In the genomic region with DNA sequence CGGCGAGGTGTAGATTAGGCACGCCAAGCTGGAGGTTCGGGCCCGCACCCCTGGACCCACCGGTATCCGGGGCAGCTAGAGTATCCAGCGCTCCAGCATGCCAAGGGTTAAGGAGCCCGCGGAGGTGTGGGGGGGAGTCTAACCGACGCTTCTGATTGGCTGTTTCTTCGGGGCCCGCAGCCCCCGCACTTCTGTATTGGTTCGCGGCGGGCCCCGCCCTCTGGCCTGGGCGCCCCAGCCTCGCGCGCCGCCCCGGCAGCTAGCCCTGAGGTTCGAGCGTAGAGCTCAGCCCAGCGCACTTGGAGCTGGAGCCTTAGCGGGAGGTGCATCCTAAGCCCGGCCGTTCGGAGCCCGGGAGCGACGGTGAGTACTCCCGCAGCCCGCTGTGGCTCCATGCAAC, we compare ENCODE assay signal across 8 mouse cellular contexts. TPM values are rescaled to one million over a fixed set of nuclear protein-coding genes. Genes with fewer than 3 reads are reported as not detected.
DNase-seq lines count a peak whose midpoint lies in the region; ATAC-seq and TF ChIP-seq lines count a peak whose summit lies in the region.

A gene (plus strand): TSS at position 219 of the 400 bp plus-strand sequence.

- peak; percentile 83 for ATAC-seq in cerebellum, adult (ENCODE audit: insufficient number of reproducible peaks, low FRiP score, low TSS enrichment)
- ATAC-seq in forebrain, embryonic 13.5 days: peak; percentile 94
- peak; percentile 94 for ATAC-seq in heart, postnatal 0 days (ENCODE audit: insufficient read depth, low read depth)
- ATAC-seq in liver, embryonic 14.5 days (ENCODE audit: insufficient read depth): peak; percentile 89
- ATAC-seq in neural tube, embryonic 11.5 days (ENCODE audit: insufficient read depth, low FRiP score, low TSS enrichment): peak; percentile 92
- peak; percentile 94 for ATAC-seq in stomach, embryonic 16.5 days (ENCODE audit: insufficient read depth, low FRiP score)

- no peak for TF ChIP-seq EP300 in heart, postnatal 0 days (IDR thresholded peaks at IDR 0.05; ENCODE audit: low read depth)
- TF ChIP-seq EP300 in liver, embryonic 14.5 days (IDR thresholded peaks at IDR 0.05; ENCODE audit: low read depth): no peak

- H3K9ac ChIP-seq in forebrain, embryonic 13.5 days: peak within 1 kb of the TSS; percentile 87
- H3K9ac ChIP-seq in heart, postnatal 0 days (replicated peaks; ENCODE audit: low read depth, low read length): peak within 1 kb of the TSS; percentile 81
- peak within 1 kb of the TSS; percentile 60 for H3K9ac ChIP-seq in liver, embryonic 14.5 days (replicated peaks)
- H3K9ac ChIP-seq in neural tube, embryonic 11.5 days (ENCODE audit: low read length): peak within 1 kb of the TSS; percentile 85
- H3K9ac ChIP-seq in stomach, embryonic 16.5 days (ENCODE audit: low read length): peak within 1 kb of the TSS; percentile 94

- peak; percentile 89 for DNase-seq in heart, postnatal 0 days (ENCODE audit: low spot score)
- peak; percentile 94 to 95 for DNase-seq in kidney, postnatal 36 days
- peak; percentile 63 to 74 (median 72) for DNase-seq in liver, embryonic 14.5 days (ENCODE audit: low read depth in 3 of 3, low spot score in 3 of 3)
- peak; percentile 94 for DNase-seq in neural tube, embryonic 11.5 days (ENCODE audit: low spot score)

- no peaks in the 10 kb centered on the region for H3K36me3 ChIP-seq in E14TG2a.4 (ENCODE audit: insufficient read depth, low read length)
- H3K36me3 ChIP-seq in forebrain, embryonic 13.5 days (ENCODE audit: poor library complexity, severe bottlenecking): no peaks in the 10 kb centered on the region
- H3K36me3 ChIP-seq in heart, postnatal 0 days (replicated peaks; ENCODE audit: control insufficient read depth, insufficient read depth, low read length): no peaks in the 10 kb centered on the region
- H3K36me3 ChIP-seq in liver, embryonic 14.5 days (replicated peaks; ENCODE audit: control insufficient read depth, insufficient read depth, low read depth): no peaks in the 10 kb centered on the region
- H3K36me3 ChIP-seq in neural tube, embryonic 11.5 days (ENCODE audit: control insufficient read depth, insufficient read depth, low read length): no peaks in the 10 kb centered on the region
- H3K36me3 ChIP-seq in stomach, embryonic 16.5 days (ENCODE audit: control insufficient read depth, insufficient read depth, low read length): no peaks in the 10 kb centered on the region

- peaks cover 67% of the 10 kb centered on the region for H3K27me3 ChIP-seq in E14TG2a.4 (ENCODE audit: insufficient read depth, low read length)
- no peaks in the 10 kb centered on the region for H3K27me3 ChIP-seq in forebrain, embryonic 13.5 days
- H3K27me3 ChIP-seq in heart, postnatal 0 days (ENCODE audit: control insufficient read depth, insufficient read depth, low read length): peaks cover 15% of the 10 kb centered on the region; the same call in 1 of the 2 replicates
- peaks cover 10% of the 10 kb centered on the region for H3K27me3 ChIP-seq in liver, embryonic 14.5 days (ENCODE audit: control insufficient read depth, insufficient read depth, low read length)
- H3K27me3 ChIP-seq in neural tube, embryonic 11.5 days (ENCODE audit: control insufficient read depth, insufficient read depth, low read length): no peaks in the 10 kb centered on the region
- no peaks in the 10 kb centered on the region for H3K27me3 ChIP-seq in stomach, embryonic 16.5 days (ENCODE audit: control insufficient read depth, insufficient read depth, low read length)

- no peaks in the 10 kb centered on the region for H3K9me3 ChIP-seq in E14TG2a.4 (ENCODE audit: low read length)
- H3K9me3 ChIP-seq in forebrain, embryonic 13.5 days (replicated peaks): no peaks in the 10 kb centered on the region
- no peaks in the 10 kb centered on the region for H3K9me3 ChIP-seq in heart, postnatal 0 days (replicated peaks; ENCODE audit: control insufficient read depth, low read length)
- H3K9me3 ChIP-seq in liver, embryonic 14.5 days (ENCODE audit: control insufficient read depth, low read length): no peaks in the 10 kb centered on the region
- H3K9me3 ChIP-seq in neural tube, embryonic 11.5 days (ENCODE audit: control insufficient read depth, low read length): no peaks in the 10 kb centered on the region
- H3K9me3 ChIP-seq in stomach, embryonic 16.5 days (replicated peaks; ENCODE audit: control insufficient read depth, low read length): no peaks in the 10 kb centered on the region

- WGBS in forebrain, embryonic 13.5 days: under 1% methylated on average over 37 of the region's 37 CpGs
- under 1% methylated on average over 36 of the region's 37 CpGs for WGBS in heart, postnatal 0 days
- under 1% methylated on average over 37 of the region's 37 CpGs for WGBS in liver, embryonic 14.5 days (ENCODE audit: insufficient replicate concordance)
- under 1% methylated on average over 36 of the region's 37 CpGs for WGBS in neural tube, embryonic 11.5 days
- under 1% methylated on average over 37 of the region's 37 CpGs for WGBS in stomach, embryonic 16.5 days

- peak within 1 kb of the TSS; percentile 86 for H3K4me3 ChIP-seq in E14TG2a.4 (replicated peaks; ENCODE audit: low read length)
- H3K4me3 ChIP-seq in forebrain, embryonic 13.5 days: peak within 1 kb of the TSS; percentile 80
- peak within 1 kb of the TSS; percentile 67 for H3K4me3 ChIP-seq in heart, postnatal 0 days (ENCODE audit: low read depth, low read length)
- peak within 1 kb of the TSS; percentile 55 to 66 for H3K4me3 ChIP-seq in liver, embryonic 14.5 days (ENCODE audit: insufficient read depth in 1 of 2, low read depth in 2 of 2, low read length in 2 of 2)
- peak within 1 kb of the TSS; percentile 79 for H3K4me3 ChIP-seq in neural tube, embryonic 11.5 days (ENCODE audit: low read depth, low read length)
- peak within 1 kb of the TSS; percentile 92 for H3K4me3 ChIP-seq in stomach, embryonic 16.5 days (replicated peaks; ENCODE audit: low read length)

- peaks cover 55% of the 10 kb centered on the region for H3K4me1 ChIP-seq in E14TG2a.4 (replicated peaks; ENCODE audit: low read depth, low read length)
- peaks cover 53% of the 10 kb centered on the region for H3K4me1 ChIP-seq in forebrain, embryonic 13.5 days
- peaks cover 10% of the 10 kb centered on the region for H3K4me1 ChIP-seq in heart, postnatal 0 days (ENCODE audit: control insufficient read depth, insufficient read depth)
- H3K4me1 ChIP-seq in liver, embryonic 14.5 days (replicated peaks; ENCODE audit: control insufficient read depth in 2 of 2, insufficient read depth in 2 of 2, low read length in 1 of 2): peaks cover 0 to 17% of the 10 kb centered on the region in 2 experiments; a peak in 2 of 4 replicates
- peaks cover 20% of the 10 kb centered on the region for H3K4me1 ChIP-seq in neural tube, embryonic 11.5 days (ENCODE audit: control insufficient read depth, insufficient read depth, low read length)
- H3K4me1 ChIP-seq in stomach, embryonic 16.5 days (ENCODE audit: control insufficient read depth, insufficient read depth, low read length): peaks cover 44% of the 10 kb centered on the region

- peak within 1 kb of the TSS; percentile 40; the same call in 1 of the 2 replicates for H3K27ac ChIP-seq in forebrain, embryonic 13.5 days
- peak within 1 kb of the TSS; percentile 47; the same call in 1 of the 2 replicates for H3K27ac ChIP-seq in heart, postnatal 0 days (ENCODE audit: low read depth)
- H3K27ac ChIP-seq in liver, embryonic 14.5 days: no peak within 1 kb of the TSS
- H3K27ac ChIP-seq in neural tube, embryonic 11.5 days (ENCODE audit: low read depth, low read length): 0 out of 2 replicates have a peak within 1 kb of the TSS, but pooled peaks have one; percentile 23
- peak within 1 kb of the TSS; percentile 90 for H3K27ac ChIP-seq in stomach, embryonic 16.5 days (ENCODE audit: low read length)

- TF ChIP-seq CTCF in E14TG2a.4 (conservative IDR thresholded peaks at IDR 0.05; ENCODE audit: low read length): no peak
- TF ChIP-seq CTCF in heart, postnatal 0 days (IDR thresholded peaks at IDR 0.05; ENCODE audit: low read depth): no peak
- TF ChIP-seq CTCF in liver, embryonic 14.5 days (IDR thresholded peaks at IDR 0.05; ENCODE audit: low read depth): no peak

- H3K4me2 ChIP-seq in forebrain, embryonic 13.5 days: peak within 1 kb of the TSS; percentile 87
- peak within 1 kb of the TSS; percentile 77 for H3K4me2 ChIP-seq in heart, postnatal 0 days (ENCODE audit: low read depth, low read length)
- H3K4me2 ChIP-seq in liver, embryonic 14.5 days (ENCODE audit: low read depth): peak within 1 kb of the TSS; percentile 74
- peak within 1 kb of the TSS; percentile 79 for H3K4me2 ChIP-seq in neural tube, embryonic 11.5 days (ENCODE audit: low read depth)
- H3K4me2 ChIP-seq in stomach, embryonic 16.5 days (ENCODE audit: low read depth, low read length): peak within 1 kb of the TSS; percentile 68

RNA-seq across cellular contexts. Expression of the gene that starts here (rescaled TPM):
- 10.8 and 12.9 TPM in 2 replicates for polyA plus RNA-seq in forebrain, embryonic 13.5 days (2015; fragmentation: Nextera tagmentation; extraction: Ambion mirVana)
- total RNA-seq in heart, postnatal 0 days (2014; rRNA removed; ENCODE audit: low replicate concordance): 140 and 238 TPM in 2 replicates
- 35.4 and 35.7 TPM in 2 replicates for polyA plus RNA-seq in heart, postnatal 0 days (2015; fragmentation: Nextera tagmentation; extraction: Ambion mirVana)
- polyA plus RNA-seq in liver, embryonic 14.5 days (2012; rRNA removed): 5.1 and 11.4 TPM in 2 replicates
- 15.9 and 17.6 TPM in 2 replicates for polyA plus RNA-seq in liver, embryonic 14.5 days (2014; fragmentation: Nextera tagmentation; extraction: Ambion mirVana)
- 39.5 and 39.8 TPM in 2 replicates for polyA plus RNA-seq in neural tube, embryonic 11.5 days (2014; fragmentation: Nextera tagmentation; extraction: Ambion mirVana)
- 48.6 and 59.9 TPM in 2 replicates for polyA plus RNA-seq in stomach, embryonic 16.5 days (2015; fragmentation: Nextera tagmentation; extraction: Ambion mirVana)
